Mouse (Mus musculus) liver, embryonic 15.5 days (tissue): ENCODE data around the gene Svs4. TPM values are rescaled to one million over a fixed set of nuclear protein-coding genes. Genes with fewer than 3 reads are reported as not detected.
"Not testable (repeated sequence)": the region's sequence is repeated elsewhere in the genome, so short reads cannot be mapped to it uniquely, and the experiment has no call there.

ENCODE experiments used
- ATAC-seq: fragments of 200-750 bp; cut with Nextera tagmentation; 2 replicates; pipeline ENCODE4 v1.8.0; 2017; ENCODE audit warnings: moderate number of reproducible peaks, mild to moderate bottlenecking, moderate library complexity; ENCODE audit not compliant: insufficient read depth
- H3K27ac ChIP-seq: fragments of 300-500 bp; sonication (generic); replicated peaks from 2 replicates; pipeline ENCODE4 v1.5.1; 2015; ENCODE audit warnings: mild to moderate bottlenecking, inconsistent platforms
- H3K27me3 ChIP-seq: fragments of 300-500 bp; sonication (generic); 2 replicates; pipeline ENCODE4 v1.6.1; 2015; ENCODE audit warnings: mild to moderate bottlenecking, inconsistent platforms
- H3K36me3 ChIP-seq: fragments of 300-500 bp; sonication (generic); replicated peaks from 2 replicates; pipeline ENCODE4 v1.6.1; 2015; ENCODE audit warnings: moderate library complexity, mild to moderate bottlenecking, inconsistent platforms
- H3K4me1 ChIP-seq: fragments of 300-500 bp; sonication (generic); replicated peaks from 2 replicates; pipeline ENCODE4 v1.6.1; 2015; ENCODE audit warnings: inconsistent platforms
- H3K4me2 ChIP-seq: fragments of 300-500 bp; sonication (generic); 2 replicates; pipeline ENCODE4 v1.6.1; 2015; ENCODE audit warnings: moderate library complexity, mild to moderate bottlenecking, inconsistent platforms
- H3K4me3 ChIP-seq: fragments of 300-500 bp; sonication (generic); replicated peaks from 2 replicates; pipeline ENCODE4 v1.5.1; 2015; ENCODE audit warnings: mild to moderate bottlenecking, inconsistent platforms
- H3K9ac ChIP-seq: fragments of 300-500 bp; sonication (generic); 2 replicates; pipeline ENCODE4 v1.6.1; 2015; ENCODE audit warnings: moderate library complexity, mild to moderate bottlenecking, inconsistent platforms
- H3K9me3 ChIP-seq: fragments of 300-500 bp; sonication (generic); replicated peaks from 2 replicates; pipeline ENCODE4 v1.6.1; 2016; ENCODE audit warnings: inconsistent platforms
- WGBS: fragments of 180-500 bp; shearing (Covaris S2); methylation state at CpG from one replicate; pipeline ENCODE4 v1.1.7; 2015; ENCODE audit warnings: mixed read lengths; ENCODE audit not compliant: insufficient replicate concordance; 5-methylcytosine and 5-hydroxymethylcytosine counted together
- polyA plus RNA-seq: library from polyadenylated mRNA; unstranded; fragments of >200 nt; fragmentation: Nextera tagmentation; extraction: Ambion mirVana; gene quantifications from 2 replicates; pipeline ENCODE4 v1.2.1, GENCODE M21; 2015

The Svs4 gene
- polyA plus RNA-seq, result not detected in 2 replicates

DNA sequence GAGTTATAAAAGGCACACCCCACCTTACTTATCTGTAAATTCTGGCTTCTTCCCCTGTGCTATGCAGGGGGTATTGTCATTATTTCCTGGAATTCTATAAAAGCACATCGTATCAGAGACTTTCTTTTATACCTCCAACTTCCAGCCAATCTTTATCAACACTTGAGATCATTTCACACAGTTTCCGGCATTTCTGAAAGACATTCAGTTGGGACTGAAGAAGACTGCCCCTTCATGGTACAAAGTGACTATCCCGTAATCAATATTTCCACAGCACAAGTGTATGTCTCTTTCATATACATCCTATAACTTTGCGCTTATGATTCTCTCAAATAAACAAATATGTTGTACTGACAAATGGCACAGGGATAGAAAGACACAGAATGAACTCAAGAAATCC is at the start of gene Svs4:
TSS of gene Svs4 (minus strand) at position 101 of the 400 bp plus-strand sequence.
- WGBS, result 75% methylated on average over 4 of the region's 4 CpGs
- Histone ChIP-seq H3K27ac (no peak within 1 kb of the TSS), H3K4me3 (no peak within 1 kb of the TSS), H3K4me2 (no peak within 1 kb of the TSS), H3K9me3 (no peaks in the 10 kb centered on the region), H3K9ac (no peak within 1 kb of the TSS), H3K27me3 (no peaks in the 10 kb centered on the region), H3K4me1 (no peaks in the 10 kb centered on the region), H3K36me3 (no peaks in the 10 kb centered on the region)
- no peak for ATAC-seq

DNA sequence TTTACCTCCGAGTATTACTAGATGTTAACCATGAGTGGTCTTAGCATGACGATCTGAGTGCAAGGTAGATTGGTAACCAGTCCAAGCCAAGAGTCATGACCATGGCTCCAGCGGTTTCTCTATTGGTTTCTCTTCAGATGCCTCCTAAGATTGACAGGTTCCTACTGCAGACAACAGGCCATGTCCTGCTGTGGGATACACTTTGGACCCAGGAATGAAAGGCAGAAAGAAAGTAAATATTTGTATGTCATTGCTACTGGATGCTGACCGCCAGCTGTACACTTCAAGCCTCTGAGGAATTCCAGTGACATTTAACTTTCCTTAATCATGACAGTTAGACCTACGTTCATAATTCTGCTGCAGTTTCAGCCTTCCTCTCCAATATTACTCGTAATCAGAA is 42.7 kb upstream of the Svs4 start:
- 63% methylated on average over 6 of the region's 6 CpGs for WGBS
- no peak overlapping the region for H3K27ac ChIP-seq
- no peaks in the 10 kb centered on the region for H3K4me1 ChIP-seq
- H3K4me3 ChIP-seq, result no peak overlapping the region
- no peaks in the 10 kb centered on the region for H3K27me3 ChIP-seq
- no peaks in the 10 kb centered on the region for H3K9me3 ChIP-seq
- H3K4me2 ChIP-seq, result no peak overlapping the region
- H3K36me3 ChIP-seq, result no peaks in the 10 kb centered on the region
- H3K9ac ChIP-seq, result no peak overlapping the region
- ATAC-seq, result peak; percentile 42; the same call in 1 of the 2 replicates

DNA sequence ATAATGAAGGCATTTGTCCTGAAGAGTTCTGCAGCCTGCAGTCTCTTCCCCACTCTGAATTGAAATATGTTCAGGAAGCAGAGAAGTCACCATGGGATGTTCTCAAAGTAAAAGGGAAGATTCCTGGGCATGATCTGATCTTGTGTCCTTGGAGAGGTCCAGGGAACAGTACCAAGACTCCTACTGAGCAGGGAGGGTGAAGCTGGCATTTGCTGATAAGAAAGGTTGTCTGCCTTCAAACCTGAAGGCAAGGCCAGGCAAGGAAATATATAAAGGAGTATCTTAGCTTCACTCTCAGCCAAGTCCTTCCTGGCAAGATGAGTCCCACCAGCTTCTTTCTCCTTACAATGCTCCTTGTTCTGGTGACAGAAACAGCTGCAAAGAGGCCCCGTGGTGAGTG is 38.2 kb upstream of the Svs4 start, which contains the start of gene Svs6:
TSS of gene Svs6 (plus strand) at position 301 of the 400 bp plus-strand sequence.
- not testable (repeated sequence) for H3K27me3 ChIP-seq, H3K27ac ChIP-seq, H3K9ac ChIP-seq, H3K36me3 ChIP-seq, H3K4me2 ChIP-seq, H3K4me1 ChIP-seq, H3K4me3 ChIP-seq, H3K9me3 ChIP-seq, ATAC-seq
- WGBS, result 38% methylated on average over 1 of the region's 1 CpGs

DNA sequence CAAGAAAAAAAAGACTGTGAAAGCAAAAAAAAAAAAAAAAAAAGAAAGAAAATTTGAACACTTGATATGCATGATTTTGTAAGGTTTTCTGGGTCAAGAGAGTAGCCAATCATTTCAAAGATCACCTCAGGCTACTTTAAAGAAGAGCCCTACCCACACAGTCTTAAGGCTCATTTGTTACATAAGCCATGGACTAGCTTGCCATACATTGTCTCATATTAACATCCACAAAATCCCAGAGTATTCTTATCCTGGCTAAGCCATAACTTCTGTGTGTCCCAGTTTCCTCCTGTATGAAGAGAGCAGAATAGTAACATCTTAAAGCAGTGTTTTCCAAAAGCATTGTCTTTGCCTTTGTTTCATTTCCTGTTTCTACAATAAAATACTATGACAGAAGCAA is 37.2 kb upstream of the Svs4 start:
- not testable (repeated sequence) for H3K9ac ChIP-seq, H3K4me1 ChIP-seq, ATAC-seq, H3K27ac ChIP-seq, H3K9me3 ChIP-seq, H3K4me2 ChIP-seq, H3K27me3 ChIP-seq, H3K36me3 ChIP-seq, H3K4me3 ChIP-seq

DNA sequence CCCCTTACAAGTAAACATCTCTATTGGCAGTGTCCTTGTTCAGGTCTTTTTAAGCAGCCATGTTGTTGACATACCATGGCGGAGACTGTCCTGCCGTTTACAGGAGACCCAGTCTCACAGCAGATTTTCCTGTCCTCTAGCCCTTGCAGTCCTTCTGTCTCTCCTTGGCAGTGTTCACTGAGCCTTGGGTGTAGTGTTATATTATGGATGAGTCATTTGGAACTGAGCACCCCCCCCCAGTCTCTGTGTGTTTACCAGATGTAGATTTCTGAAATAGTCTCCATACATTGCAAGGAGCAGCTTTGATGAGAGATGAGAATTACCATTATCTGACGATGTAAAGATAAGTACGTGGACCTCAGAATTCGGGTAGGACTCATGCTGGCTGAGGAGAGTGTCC is 34.3 kb upstream of the Svs4 start:
- Histone ChIP-seq H3K9me3 (no peaks in the 10 kb centered on the region), H3K4me2 (no peak overlapping the region), H3K36me3 (no peaks in the 10 kb centered on the region), H3K4me1 (no peaks in the 10 kb centered on the region), H3K27me3 (no peaks in the 10 kb centered on the region), H3K4me3 (no peak overlapping the region), H3K9ac (no peak overlapping the region), H3K27ac (no peak overlapping the region)
- 68% methylated on average over 5 of the region's 5 CpGs for WGBS
- ATAC-seq, result no peak

GRCm38 (mm10) chr2:164288968-164289367 is 10.7 kb upstream of the Svs4 start, which contains the start of gene Svs3a:
Gene Svs3a (plus strand): TSS chr2:164289268.
- H3K27ac ChIP-seq, H3K4me1 ChIP-seq, H3K4me3 ChIP-seq, H3K27me3 ChIP-seq, H3K4me2 ChIP-seq, ATAC-seq, H3K36me3 ChIP-seq, H3K9me3 ChIP-seq, H3K9ac ChIP-seq: not testable (repeated sequence)
- 65% methylated on average over 1 of the region's 1 CpGs for WGBS

DNA sequence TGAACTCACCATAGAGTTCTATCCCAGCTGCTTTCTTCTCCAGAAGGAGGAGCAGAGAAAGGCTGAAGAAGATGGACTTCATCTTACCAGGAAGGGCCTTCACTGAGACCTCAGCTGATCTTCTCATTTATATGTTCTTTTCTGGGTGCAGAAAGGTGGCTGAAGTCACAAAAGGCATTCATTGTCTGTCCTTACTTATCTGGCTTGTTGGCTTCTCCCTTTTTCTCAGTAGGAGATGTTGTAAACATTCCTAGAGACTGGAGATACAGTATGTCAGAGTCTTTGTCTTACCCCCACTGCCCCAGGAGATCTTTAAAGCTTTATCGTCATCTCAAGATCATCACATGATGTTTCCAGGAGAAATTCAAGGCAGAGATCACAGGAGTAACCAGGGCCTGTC is 21.7 kb downstream of the Svs4 start, which contains the start of gene Svs3b:
TSS of gene Svs3b (minus strand) at position 101 of the 400 bp plus-strand sequence.
- not testable (repeated sequence) for H3K9me3 ChIP-seq, H3K27me3 ChIP-seq, H3K4me3 ChIP-seq, ATAC-seq, H3K27ac ChIP-seq, H3K36me3 ChIP-seq, H3K4me2 ChIP-seq, H3K4me1 ChIP-seq, H3K9ac ChIP-seq
- 50% methylated on average over 1 of the region's 1 CpGs for WGBS

- WGBS, result 53% methylated on average over 3 of the region's 3 CpGs
- ATAC-seq, result no peak
These were observed 39.9 kb downstream of the Svs4 start, which contains the start of gene Svs2 for GRCm38 (mm10) chr2:164238366-164238765. Gene Svs2 (minus strand): TSS chr2:164238466.

DNA sequence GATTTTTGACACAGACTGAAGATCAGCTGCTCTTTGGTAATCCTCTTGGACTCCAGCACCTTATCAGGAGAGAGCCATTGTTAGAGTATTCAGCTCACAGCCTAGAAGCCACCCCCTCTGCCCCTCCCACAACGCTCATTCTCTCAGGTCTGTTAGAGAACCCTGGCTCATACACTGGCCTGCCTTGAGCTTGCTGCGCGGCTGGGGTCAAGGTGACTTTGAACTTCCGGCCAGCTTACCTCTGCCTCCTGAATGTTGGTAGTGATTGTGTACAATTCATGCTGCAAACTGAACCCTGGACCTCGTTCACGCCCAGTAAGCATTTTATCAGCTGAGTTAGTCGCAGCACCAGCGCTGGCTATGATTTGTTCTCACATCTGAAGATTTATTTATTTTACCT is 45.6 kb downstream of the Svs4 start:
- Histone ChIP-seq H3K36me3 (no peaks in the 10 kb centered on the region), H3K9me3 (no peaks in the 10 kb centered on the region), H3K4me2 (no peak overlapping the region), H3K27me3 (no peaks in the 10 kb centered on the region), H3K4me3 (no peak overlapping the region), H3K9ac (no peak overlapping the region), H3K4me1 (no peaks in the 10 kb centered on the region), H3K27ac (no peak overlapping the region)
- 70% methylated on average over 8 of the region's 8 CpGs for WGBS
- no peak for ATAC-seq

More at GRCm38 (mm10) chr2:164238366-164238765, 39.9 kb downstream of the Svs4 start, which contains the start of gene Svs2:
- Histone ChIP-seq H3K9ac (no peak within 1 kb of the TSS), H3K4me2 (no peak within 1 kb of the TSS), H3K9me3 (no peaks in the 10 kb centered on the region), H3K27me3 (no peaks in the 10 kb centered on the region), H3K4me3 (no peak within 1 kb of the TSS), H3K4me1 (no peaks in the 10 kb centered on the region), H3K27ac (no peak within 1 kb of the TSS), H3K36me3 (no peaks in the 10 kb centered on the region)

DNA sequence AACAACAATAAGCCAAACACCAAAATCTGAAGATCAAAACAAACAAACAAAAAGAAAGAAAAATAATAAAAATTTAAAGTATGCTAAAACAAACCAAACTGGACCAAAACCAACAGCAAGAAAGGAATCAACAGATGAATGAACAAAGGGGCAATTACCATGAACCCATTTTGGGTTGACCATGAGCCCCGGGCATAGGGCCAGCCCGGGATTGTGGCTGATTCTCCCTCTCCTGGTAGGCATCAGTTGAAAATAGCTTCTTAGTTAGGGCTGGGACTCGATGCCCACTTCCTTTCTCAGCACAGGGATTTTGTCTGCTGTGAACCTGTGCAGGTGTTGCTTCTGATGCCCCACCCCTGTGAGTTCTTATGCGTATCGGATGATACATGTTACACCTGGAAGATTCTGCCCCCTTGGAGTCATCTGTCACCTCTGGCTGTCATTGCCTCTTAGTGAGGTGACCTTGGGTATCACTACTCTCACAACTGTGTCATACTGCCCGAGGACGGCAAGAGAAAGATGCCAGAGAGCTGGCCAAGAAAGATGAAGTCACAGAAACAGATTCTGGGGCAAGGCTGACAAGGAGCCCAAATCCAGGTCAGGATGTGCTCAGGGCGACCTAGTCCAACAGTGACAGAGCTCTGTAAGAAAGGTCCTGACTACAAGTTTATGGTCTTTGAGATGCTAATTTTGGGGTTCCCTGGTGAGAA is 49.7 kb downstream of the Svs4 start:
- Histone ChIP-seq H3K4me2 (no peak overlapping the region), H3K27me3 (no peaks in the 10 kb centered on the region), H3K4me3 (no peak overlapping the region), H3K9me3 (no peaks in the 10 kb centered on the region), H3K9ac (no peak overlapping the region), H3K36me3 (no peaks in the 10 kb centered on the region), H3K27ac (no peak overlapping the region), H3K4me1 (no peaks in the 10 kb centered on the region)
- ATAC-seq, result no peak
- 63% methylated on average over 8 of the region's 8 CpGs for WGBS
